Mouse (Mus musculus) layer of hippocampus, adult 2 months (tissue): ENCODE results near the gene Tmem60. TPM values are rescaled to one million over a fixed set of nuclear protein-coding genes. Genes with fewer than 3 reads are reported as not detected.

Experiments used
- DNase-seq, 2 experiments: peaks; one replicate each; pipeline ENCODE4 v3.0.0; 2022; ENCODE audit warnings: low spot score in 2 of 2
- H3K27ac ChIP-seq: fragments of 200-600 bp; 2 replicates; pipeline ENCODE4 v1.8.1; 2022
- H3K4me3 ChIP-seq: fragments of 200-600 bp; 2 replicates; pipeline ENCODE4 v1.8.1; 2022; ENCODE audit warnings: mild to moderate bottlenecking
- CTCF ChIP-seq: fragments of 200-600 bp; conservative IDR thresholded peaks from 2 replicates; pipeline ENCODE4 v1.8.1; 2022; ENCODE audit warnings: antibody characterized with exemption, mild to moderate bottlenecking, moderate library complexity
- total RNA-seq, 2 experiments: library from RNA; stranded (reverse); gene quantifications; 2 replicates each; pipeline ENCODE4 v1.2.3; 2021

Tmem60 gene
- total RNA-seq, 2 experiments from 2014 or later: 19.7 to 21.8 TPM

DNA sequence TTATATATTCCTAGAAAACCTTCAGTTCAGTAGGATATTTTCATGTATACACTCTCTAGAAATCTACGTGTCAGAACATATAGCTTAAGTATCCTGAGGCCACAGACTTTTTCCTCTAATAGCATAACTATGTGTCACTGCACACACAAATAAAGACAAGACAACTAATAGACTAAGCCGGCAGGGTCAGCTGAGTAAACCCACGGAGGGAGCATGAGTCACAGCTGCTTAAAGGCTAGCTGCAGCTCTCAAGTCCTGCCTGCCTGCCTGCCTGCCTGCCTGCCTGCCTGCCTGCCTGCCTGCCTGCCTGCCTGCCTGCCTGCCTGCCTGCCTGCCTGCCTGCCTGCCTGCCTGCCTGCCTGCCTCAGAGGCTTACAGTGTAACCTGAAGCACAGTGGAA, 43.5 kb downstream of the Tmem60 start:
- no peak overlapping the region for H3K4me3 ChIP-seq
- TF ChIP-seq CTCF: no peak

GRCm38 (mm10) chr5:20929669-20930151, 47.7 kb downstream of the Tmem60 start:
- DNase-seq: no peak
- H3K27ac ChIP-seq: no peak overlapping the region
- no peak for TF ChIP-seq CTCF
- H3K4me3 ChIP-seq: no peak overlapping the region

More for the DNA sequence above, 43.5 kb downstream of the Tmem60 start:
- no peak for DNase-seq
- H3K27ac ChIP-seq: no peak overlapping the region

GRCm38 (mm10) chr5:20930430-20930829, 48.4 kb downstream of the Tmem60 start:
- TF ChIP-seq CTCF: no peak
- no peak overlapping the region for H3K4me3 ChIP-seq
- DNase-seq: no peak
- H3K27ac ChIP-seq: no peak overlapping the region; the same call in 1 of the 2 replicates

DNA sequence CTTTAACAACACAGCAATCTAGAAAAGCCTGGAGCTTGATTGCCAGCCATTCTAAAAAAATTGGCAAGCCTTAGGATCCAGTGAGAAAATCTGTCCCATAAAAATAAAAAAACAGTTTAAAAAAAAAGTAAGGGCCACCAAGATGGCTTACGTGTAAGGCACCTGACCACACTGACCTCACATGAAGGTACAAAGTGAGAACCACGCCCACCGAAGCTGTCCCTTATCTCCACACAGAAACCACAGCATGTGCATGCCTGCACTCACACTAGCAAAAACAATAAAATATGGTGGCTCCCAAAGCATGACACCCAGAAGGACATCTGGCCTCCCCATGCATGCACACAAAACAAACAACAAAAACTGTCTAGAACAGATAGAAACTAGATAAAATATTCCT, 49.3 kb downstream of the Tmem60 start:
- DNase-seq: no peak
- Histone ChIP-seq H3K27ac (no peak overlapping the region), H3K4me3 (no peak overlapping the region)
- TF ChIP-seq CTCF: no peak

GRCm38 (mm10) chr5:20932585-20932984, 50.6 kb downstream of the Tmem60 start:
- Histone ChIP-seq H3K4me3 (no peak overlapping the region), H3K27ac (no peak overlapping the region)
- no peak for TF ChIP-seq CTCF
- DNase-seq: no peak

- no peak overlapping the region for H3K4me3 ChIP-seq
- no peak for TF ChIP-seq CTCF
- H3K27ac ChIP-seq: no peak overlapping the region
- no peak for DNase-seq
These were observed 53.9 kb downstream of the Tmem60 start for GRCm38 (mm10) chr5:20935934-20936333.

Other genes with a start within 250 kb of the Tmem60 start
- 10 to 100 TPM; 12.1 to 13.6 TPM for gene Phtf2, start 67 bp upstream of the Tmem60 start, total RNA-seq
- gene Rsbn1l, start 74.2 kb downstream of the Tmem60 start, total RNA-seq: 10 to 100 TPM; 19.2 to 21.7 TPM
- 10 to 100 TPM; 33.9 to 34.0 TPM for gene Ptpn12, start 173.7 kb downstream of the Tmem60 start, total RNA-seq